Mouse (Mus musculus) gastrocnemius, adult 2 months (tissue): Measurements from ENCODE around the gene Grcc10. TPM values are rescaled to one million over a fixed set of nuclear protein-coding genes. Genes with fewer than 3 reads are reported as not detected.

ENCODE experiments used
- DNase-seq: peaks from one replicate; pipeline ENCODE4 v3.0.0; 2022
- H3K27ac ChIP-seq: fragments of 200-600 bp; 2 replicates; pipeline ENCODE4 v1.8.1; 2022; ENCODE audit warnings: mild to moderate bottlenecking
- H3K4me3 ChIP-seq: fragments of 200-600 bp; 2 replicates; pipeline ENCODE4 v1.8.1; 2022; ENCODE audit warnings: mild to moderate bottlenecking, moderate library complexity
- CTCF ChIP-seq: fragments of 200-600 bp; IDR thresholded peaks from 2 replicates; pipeline ENCODE4 v1.8.1; 2022; ENCODE audit warnings: antibody characterized with exemption, mild to moderate bottlenecking, moderate library complexity
- intact Hi-C: fragments of 180-260 bp; cut with DNase I; formaldehyde crosslinking; loops from one replicate; pipeline ENCODE4 v1.15.1; 2025
- total RNA-seq, 2 experiments: library from RNA; stranded (reverse); gene quantifications; 2 replicates each; pipeline ENCODE4 v1.2.3; 2021

Gene Grcc10
- total RNA-seq, 2 experiments from 2014 or later: 145 to 182 TPM

GRCm38 (mm10) chr6:124704417-124704816 is 36.8 kb downstream of the Grcc10 start:
- intact Hi-C loops: loop anchor here (5.0 kb wide), 1 partner anchor 42 kb away; the partner anchor contains the start of gene Lpcat3
- H3K27ac ChIP-seq: no peak overlapping the region
- no peak for TF ChIP-seq CTCF
- no peak for DNase-seq
- no peak overlapping the region for H3K4me3 ChIP-seq

- no peak for DNase-seq
- intact Hi-C loops: loop anchor here (5.0 kb wide), 1 partner anchor 41 kb away; the partner anchor contains the start of gene Lpcat3
- Histone ChIP-seq H3K27ac (no peak overlapping the region), H3K4me3 (no peak overlapping the region)
- no peak for TF ChIP-seq CTCF
Measured at GRCm38 (mm10) chr6:124703789-124704188, 37.4 kb downstream of the Grcc10 start.

- intact Hi-C loops: loop anchor here (5.0 kb wide), 1 partner anchor 40 kb away; the partner anchor contains the start of gene Lpcat3
- TF ChIP-seq CTCF: peak; percentile 80
- Histone ChIP-seq H3K27ac (no peak overlapping the region), H3K4me3 (no peak overlapping the region)
- DNase-seq: peak; percentile 74
Measured at GRCm38 (mm10) chr6:124702784-124703103, 38.4 kb downstream of the Grcc10 start.

GRCm38 (mm10) chr6:124702102-124702783 is 38.9 kb downstream of the Grcc10 start:
- no peak for DNase-seq
- intact Hi-C loops: loop anchor here (5.0 kb wide), 1 partner anchor 40 kb away; the partner anchor contains the start of gene Lpcat3

GRCm38 (mm10) chr6:124701338-124701737 is 39.8 kb downstream of the Grcc10 start:
- intact Hi-C loops: loop anchor here (5.0 kb wide), 1 partner anchor 39 kb away; the partner anchor contains the start of gene Lpcat3
- no peak for DNase-seq
- no peak overlapping the region for H3K4me3 ChIP-seq

More at GRCm38 (mm10) chr6:124702102-124702783, 38.9 kb downstream of the Grcc10 start:
- Histone ChIP-seq H3K27ac (no peak overlapping the region), H3K4me3 (no peak overlapping the region)
- TF ChIP-seq CTCF: no peak

GRCm38 (mm10) chr6:124699962-124700610 is 41.1 kb downstream of the Grcc10 start:
- peak; percentile 89 for DNase-seq
- intact Hi-C loops: loop anchor here (5.0 kb wide), 1 partner anchor 38 kb away; the partner anchor contains the start of gene Lpcat3
- Histone ChIP-seq H3K4me3 (peak overlapping the region; percentile 41), H3K27ac (peak overlapping the region; percentile 87)
- TF ChIP-seq CTCF: no peak

More at GRCm38 (mm10) chr6:124701338-124701737, 39.8 kb downstream of the Grcc10 start:
- H3K27ac ChIP-seq: peak overlapping the region; percentile 87
- TF ChIP-seq CTCF: no peak

- Histone ChIP-seq H3K4me3 (no peak overlapping the region), H3K27ac (peak overlapping the region; percentile 87; the same call in 1 of the 2 replicates)
- intact Hi-C loops: no loop called here
- no peak for DNase-seq
- TF ChIP-seq CTCF: no peak
Measured at GRCm38 (mm10) chr6:124699366-124699765, 41.8 kb downstream of the Grcc10 start.

- intact Hi-C loops: no loop called here
- TF ChIP-seq CTCF: no peak
Measured at GRCm38 (mm10) chr6:124698751-124699150, 42.4 kb downstream of the Grcc10 start.

GRCm38 (mm10) chr6:124696441-124697150 is 44.6 kb downstream of the Grcc10 start:
- intact Hi-C loops: no loop called here
- no peak for DNase-seq
- no peak for TF ChIP-seq CTCF
- Histone ChIP-seq H3K27ac (peak overlapping the region; percentile 51), H3K4me3 (no peak overlapping the region)

More at GRCm38 (mm10) chr6:124698751-124699150, 42.4 kb downstream of the Grcc10 start:
- H3K4me3 ChIP-seq: no peak overlapping the region
- no peak for DNase-seq
- H3K27ac ChIP-seq: no peak overlapping the region

- TF ChIP-seq CTCF: no peak
- peak overlapping the region; percentile 75 for H3K27ac ChIP-seq
- intact Hi-C loops: no loop called here
- DNase-seq: peak; percentile 66
- no peak overlapping the region for H3K4me3 ChIP-seq
Measured at GRCm38 (mm10) chr6:124694166-124694955, 46.8 kb downstream of the Grcc10 start.

GRCm38 (mm10) chr6:124693243-124693981 is 47.8 kb downstream of the Grcc10 start:
- no peak for DNase-seq
- no peak for TF ChIP-seq CTCF
- peak overlapping the region; percentile 75 for H3K27ac ChIP-seq
- H3K4me3 ChIP-seq: no peak overlapping the region
- intact Hi-C loops: no loop called here
